Mouse (Mus musculus) fat pad, adult 2 months (tissue): ENCODE measurements around the gene Hoxc13.

ENCODE experiments used
- DNase-seq: peaks from one replicate; pipeline ENCODE4 v3.0.0-alpha.2; 2011; ENCODE audit warnings: low read depth, low spot score; ENCODE audit errors: extremely low read depth

Gene Hoxc13

DNA sequence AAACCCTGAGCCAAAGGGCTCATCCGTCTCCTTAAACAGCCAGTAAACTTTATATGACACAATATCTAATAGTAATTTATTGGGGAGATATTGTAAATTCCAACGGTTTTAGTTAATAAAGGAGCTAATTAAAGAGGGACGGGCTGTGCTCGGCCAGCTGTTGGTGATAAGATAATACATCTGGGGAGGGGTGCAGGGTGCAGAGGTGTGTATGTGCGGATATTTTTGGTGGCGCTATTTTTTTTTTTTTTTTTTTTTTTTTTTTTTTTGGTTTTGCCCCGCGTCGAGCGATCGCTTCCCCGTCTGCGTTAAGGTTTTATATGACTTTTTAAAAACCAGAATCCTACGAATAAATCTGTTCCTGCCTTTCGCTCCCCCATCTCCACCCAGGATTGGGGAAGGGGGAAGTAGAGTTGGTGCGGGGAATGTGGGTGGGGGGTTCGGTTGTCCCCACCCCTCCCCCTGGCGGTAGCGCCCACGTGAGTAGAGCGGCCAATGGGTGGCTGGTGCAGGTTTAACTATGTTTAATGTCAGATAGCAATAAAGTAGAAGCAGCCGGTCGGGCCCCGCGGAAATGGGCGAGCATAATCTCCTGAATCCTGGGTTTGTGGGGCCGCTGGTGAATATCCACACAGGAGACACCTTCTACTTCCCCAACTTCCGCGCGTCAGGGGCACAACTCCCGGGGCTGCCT is 15.5 kb downstream of the Hoxc13 start, which contains the start of gene Hoxc12:
Gene Hoxc12, plus strand, starts transcription at position 479 of the 694 bp plus-strand sequence.
- no peak for DNase-seq

DNA sequence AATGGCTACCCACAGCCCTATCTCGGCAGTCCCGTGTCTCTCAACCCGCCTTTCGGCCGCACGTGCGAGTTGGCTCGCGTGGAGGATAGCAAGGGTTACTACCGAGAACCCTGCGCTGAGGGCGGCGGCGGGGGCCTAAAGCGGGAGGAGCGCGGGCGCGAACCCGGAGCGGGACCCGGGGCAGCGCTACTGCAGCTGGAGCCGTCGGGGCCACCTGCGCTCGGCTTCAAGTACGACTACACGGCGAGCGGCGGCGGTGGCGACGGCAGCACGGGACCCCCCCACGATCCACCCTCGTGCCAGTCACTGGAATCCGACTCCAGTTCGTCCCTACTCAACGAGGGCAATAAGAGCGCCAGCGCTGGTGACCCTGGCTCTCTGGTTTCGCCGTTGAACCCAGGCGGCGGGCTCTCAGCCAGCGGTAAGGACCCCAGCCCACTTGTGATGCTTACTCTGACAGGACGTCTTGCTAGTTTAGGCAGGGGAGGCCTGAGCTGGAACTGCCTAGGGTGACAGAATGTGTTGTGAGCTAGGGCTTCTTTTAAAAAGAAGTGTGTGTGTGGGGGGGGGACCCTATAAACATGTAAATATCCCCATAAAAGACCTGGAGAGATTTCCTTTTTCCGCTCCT is 16.2 kb downstream of the Hoxc13 start:
- no peak for DNase-seq

DNA sequence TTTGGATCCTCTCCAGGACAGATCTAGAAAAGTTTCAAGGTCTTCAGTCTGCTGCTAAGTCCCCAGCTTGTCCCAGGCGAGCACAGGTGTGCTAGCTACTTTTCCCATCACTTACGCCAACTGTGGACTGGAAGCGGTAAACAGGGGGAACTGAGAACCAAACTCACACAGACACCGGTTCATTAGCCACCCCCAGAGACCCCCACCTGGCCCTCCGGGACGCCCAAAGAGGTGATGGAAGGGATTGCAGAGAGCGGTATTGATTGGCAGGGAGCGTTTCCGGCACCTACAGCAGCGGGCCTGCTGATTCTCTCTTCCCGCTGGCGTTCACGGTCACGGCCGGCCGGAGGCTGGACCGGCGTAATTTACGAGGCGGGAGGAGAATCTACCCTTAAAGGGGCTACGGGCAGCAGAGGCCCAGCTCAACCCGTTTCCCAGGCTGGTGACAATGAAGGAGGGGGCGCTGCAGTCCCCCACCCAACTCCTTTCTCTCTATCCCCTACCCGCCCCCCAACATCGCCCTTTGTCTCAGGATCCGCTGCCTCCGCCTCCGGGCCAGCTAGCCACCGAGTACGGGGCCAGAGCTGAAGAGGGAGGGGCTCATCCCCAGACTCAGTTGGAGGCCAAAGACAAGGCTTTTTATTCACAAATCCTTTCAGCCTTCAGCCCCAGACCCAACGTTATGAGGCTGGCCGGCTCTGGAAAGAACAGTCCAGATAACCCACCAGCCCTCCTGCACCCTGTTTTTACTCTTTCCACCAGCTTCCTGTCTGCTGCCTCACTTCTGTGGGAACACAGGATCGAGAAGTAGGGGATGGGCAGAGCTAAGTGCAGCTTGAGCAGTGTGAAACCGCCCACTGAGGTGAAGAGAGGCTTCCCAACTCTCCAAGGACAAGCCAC is 18.6 kb downstream of the Hoxc13 start:
- no peak for DNase-seq

DNA sequence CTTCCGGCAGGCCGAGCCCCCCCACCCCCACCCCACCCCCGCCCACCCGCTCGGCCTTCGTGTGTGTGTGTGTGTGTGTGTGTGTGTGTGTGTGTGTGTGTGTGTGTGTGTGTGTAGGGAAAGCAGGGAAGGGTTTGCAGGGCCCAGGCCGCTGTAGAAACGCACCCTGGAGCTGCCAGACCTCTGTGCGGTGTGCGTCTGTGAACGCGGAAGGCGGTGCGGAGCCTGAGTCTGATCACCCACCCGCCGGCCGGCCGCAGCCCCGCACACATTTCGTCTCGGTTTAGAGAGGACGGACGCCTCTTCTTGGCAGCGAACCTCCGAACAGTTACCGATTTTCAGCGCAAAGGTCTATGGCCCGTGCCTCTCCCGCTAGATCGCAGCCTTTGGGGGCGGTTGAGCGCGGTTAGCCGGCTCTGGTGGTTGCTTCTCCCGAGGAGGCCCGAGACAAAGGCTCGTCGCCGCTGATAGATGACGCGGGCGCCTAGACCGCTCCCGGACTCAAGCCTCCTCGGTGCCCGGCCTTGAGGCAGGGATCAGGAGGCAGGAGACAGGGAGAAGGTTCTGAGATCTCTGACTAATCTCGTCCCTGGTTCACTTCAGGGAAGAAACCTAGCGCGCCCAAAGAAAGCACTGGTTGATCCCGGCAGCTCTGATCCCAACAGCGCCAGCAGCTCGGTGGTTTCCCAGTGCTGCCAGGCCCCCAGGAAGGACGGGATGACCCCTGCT is 22.0 kb downstream of the Hoxc13 start:
- no peak for DNase-seq

DNA sequence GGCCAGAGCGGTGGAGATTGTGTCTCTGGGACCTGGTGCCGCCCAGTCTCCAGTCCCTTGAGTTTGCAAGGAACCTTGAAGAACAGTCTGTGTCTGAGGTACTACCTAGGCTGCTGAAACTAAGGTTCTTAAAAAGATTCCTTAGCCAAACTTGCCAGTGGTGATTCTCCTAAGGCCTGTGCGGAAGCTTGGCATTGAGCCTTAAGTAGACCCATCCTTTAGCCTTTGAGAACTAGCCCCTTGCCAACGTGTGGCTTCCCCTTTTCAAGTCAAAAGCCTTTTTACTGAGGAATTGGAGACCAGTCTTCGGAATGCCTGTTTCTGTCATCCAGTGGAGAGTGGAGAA is 22.5 kb downstream of the Hoxc13 start:
- no peak for DNase-seq

DNA sequence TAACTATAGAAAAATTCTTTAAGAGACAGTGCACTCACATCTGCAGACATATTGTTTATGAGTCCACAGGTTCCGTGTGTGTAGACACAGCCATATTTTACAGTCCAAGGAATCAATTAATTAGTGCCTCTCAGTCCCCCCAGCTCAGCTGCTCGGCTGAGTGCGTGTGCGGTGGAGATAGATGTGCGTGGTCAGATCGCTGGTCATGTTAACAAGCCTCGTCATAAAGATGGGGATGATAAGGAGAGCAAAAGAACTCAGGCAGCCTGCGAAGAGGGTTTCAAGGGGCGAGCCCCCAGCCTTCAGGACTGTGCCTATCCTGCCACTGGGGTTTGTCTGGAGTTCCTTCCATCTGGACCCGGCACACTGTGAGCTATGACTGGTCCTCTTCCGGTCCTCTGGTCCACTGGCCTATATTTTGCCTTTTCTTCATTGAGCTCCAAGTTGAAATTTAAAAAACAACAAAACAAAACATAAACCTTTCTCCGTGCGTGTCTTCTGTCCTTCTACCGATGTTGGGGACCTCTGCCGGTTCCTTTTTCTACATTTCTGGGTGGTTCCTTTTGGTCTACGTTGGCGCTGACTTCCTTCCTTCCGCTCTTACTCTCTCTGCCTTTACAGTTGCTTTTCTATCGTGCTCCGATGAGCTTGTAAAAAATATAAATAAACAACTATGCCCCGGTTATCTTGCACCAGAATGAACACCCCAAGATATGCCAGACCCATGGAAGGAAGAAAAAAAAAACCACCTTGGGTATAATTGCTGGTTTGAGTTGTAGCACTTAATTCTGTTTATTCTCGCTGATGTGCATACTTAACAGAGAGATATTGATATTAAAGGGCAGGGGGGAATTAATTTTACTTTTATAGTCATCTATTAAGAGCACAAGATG is 24.5 kb downstream of the Hoxc13 start:
- DNase-seq: no peak

DNA sequence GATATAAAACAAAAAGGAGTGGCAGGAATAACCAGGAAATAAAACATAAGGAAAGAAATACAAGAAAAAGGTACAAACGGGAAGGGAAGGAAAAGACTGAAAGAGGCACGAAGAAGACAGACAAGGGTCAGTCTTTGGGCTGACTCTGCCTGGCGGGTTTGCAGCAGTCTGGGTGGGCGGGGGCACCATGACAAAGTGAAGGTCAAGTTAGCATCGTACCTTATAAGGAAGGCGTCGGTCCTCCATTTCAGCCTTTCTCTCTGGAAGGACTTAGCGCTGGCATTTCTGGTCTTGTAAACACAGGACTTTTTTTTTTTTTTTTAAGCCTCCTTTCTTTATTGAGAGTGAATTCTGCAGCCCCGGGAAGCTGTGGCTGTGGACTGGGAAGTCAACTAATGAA is 26.4 kb downstream of the Hoxc13 start:
- no peak for DNase-seq

DNA sequence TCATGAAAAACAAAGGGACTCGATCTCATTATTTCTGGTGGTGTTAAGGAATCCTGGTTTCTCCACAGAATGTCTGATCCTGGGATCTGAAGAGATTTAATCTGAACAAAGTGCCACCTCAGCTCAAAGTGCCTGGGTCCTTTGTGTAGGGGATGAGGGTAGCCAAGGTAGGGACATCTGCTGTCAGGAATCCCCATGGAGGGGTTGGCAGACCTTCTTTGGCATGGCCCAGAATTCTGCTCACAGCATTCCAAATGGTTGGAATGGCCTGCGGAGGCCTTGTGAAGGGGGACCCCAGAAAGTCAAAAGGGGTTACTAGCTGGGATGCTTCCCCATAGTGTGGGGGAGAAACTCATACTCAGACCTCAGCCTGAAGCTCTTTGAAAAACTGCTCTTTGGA is 27.9 kb downstream of the Hoxc13 start:
- DNase-seq: no peak

DNA sequence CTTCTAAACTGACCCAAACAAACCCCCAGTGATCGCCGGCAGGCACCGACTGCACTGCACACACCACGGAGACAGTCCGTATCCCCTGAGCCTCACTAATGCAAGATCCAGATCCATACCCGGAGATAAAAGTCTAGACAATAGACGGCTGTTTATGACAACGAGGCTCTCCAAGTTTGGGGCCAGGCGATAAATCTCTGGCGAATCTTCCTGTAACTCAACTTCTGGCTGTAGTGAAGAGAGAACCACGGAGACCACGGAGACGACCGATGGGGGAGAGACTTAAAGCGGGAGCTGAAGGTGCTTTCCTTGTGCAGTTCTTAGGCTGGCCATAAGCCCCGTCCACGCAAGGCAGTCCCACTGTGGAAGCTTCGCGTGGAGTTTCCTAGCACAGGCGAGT is 28.8 kb downstream of the Hoxc13 start:
- no peak for DNase-seq

DNA sequence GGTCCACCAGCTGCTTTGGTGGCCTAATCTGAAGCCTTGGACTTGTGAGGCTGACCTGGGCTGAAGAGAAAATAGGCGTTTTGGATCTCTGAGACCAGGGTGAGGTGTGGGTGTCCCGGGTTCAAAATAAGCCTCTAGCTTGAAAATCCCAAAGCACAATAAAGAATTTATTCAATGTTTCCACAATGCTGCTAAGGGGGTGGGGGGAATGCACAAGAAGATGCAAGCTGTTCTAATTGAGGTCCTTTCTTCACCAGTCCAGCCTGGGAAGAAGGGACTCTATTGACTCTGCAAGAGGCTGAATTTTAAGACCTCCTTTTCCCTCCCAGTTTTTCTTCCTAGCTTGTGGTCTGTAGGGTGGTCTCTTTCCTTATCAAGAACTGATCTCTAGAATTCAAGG is 30.0 kb downstream of the Hoxc13 start:
- DNase-seq: no peak

DNA sequence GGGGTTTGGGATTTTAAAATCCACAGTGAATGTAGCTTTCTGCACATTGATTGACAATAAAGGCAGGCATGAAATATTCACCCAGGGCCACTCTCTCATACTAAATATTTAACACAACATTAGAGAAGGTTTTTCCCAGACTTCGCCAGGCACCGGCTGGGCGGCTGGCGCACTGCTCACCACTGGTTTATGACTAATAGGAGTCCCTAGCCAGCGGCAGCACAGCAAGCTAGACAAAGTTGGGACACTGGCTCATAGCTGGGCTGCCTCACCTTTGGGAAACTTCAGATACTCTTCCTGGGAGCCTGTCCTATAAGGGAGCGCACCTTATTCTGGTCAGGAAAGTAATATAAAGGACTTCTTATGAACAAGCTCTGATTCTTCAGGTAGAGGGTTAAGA is 32.7 kb downstream of the Hoxc13 start:
- no peak for DNase-seq

DNA sequence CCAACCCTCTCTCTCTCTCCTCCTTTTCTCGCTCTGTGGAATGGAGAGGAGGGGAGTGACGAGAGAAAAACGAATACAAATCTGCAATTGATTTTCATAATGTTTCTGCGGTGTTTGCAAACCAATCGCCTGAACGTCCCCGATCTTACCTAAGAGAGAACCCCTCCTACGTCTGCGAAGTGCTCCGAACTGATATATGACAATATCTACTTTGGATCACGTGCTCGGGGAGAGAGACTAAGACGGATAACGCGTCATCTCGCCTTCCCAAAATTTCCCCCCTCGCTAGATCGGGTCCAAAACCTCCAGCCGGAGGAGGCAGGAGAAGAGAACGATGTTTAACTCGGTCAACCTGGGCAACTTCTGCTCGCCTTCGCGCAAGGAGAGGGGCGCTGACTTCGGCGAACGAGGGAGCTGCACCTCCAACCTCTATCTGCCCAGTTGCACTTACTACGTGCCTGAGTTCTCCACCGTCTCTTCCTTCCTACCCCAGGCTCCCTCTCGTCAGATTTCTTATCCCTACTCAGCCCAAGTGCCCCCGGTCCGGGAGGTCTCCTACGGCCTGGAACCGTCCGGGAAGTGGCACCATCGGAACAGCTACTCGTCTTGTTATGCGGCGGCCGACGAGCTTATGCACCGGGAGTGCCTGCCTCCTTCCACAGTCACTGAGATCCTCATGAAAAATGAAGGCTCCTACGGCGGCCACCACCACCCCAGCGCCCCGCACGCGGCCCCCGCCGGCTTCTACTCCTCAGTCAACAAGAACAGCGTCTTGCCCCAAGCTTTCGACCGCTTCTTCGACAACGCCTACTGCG is 33.5 kb downstream of the Hoxc13 start, which contains the start of gene Hoxc11:
Gene Hoxc11, plus strand, starts transcription at position 236 of the 815 bp plus-strand sequence.
- DNase-seq: no peak

DNA sequence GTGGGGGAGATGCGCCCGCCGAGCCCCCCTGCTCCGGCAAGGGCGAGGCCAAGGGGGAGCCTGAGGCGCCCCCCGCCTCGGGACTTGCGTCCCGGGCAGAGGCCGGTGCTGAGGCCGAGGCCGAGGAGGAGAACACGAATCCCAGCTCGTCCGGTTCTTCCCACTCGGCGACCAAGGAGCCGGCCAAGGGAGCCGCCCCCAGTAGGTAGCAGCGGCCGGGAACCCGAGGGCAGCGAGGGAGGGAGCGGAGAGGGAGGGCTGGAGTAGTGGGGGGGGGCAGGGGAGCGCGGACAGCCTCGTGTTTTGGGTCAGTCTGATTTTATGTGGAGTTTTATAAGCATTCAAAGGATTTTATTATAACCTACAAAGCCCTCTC is 34.1 kb downstream of the Hoxc13 start:
- DNase-seq: no peak

DNA sequence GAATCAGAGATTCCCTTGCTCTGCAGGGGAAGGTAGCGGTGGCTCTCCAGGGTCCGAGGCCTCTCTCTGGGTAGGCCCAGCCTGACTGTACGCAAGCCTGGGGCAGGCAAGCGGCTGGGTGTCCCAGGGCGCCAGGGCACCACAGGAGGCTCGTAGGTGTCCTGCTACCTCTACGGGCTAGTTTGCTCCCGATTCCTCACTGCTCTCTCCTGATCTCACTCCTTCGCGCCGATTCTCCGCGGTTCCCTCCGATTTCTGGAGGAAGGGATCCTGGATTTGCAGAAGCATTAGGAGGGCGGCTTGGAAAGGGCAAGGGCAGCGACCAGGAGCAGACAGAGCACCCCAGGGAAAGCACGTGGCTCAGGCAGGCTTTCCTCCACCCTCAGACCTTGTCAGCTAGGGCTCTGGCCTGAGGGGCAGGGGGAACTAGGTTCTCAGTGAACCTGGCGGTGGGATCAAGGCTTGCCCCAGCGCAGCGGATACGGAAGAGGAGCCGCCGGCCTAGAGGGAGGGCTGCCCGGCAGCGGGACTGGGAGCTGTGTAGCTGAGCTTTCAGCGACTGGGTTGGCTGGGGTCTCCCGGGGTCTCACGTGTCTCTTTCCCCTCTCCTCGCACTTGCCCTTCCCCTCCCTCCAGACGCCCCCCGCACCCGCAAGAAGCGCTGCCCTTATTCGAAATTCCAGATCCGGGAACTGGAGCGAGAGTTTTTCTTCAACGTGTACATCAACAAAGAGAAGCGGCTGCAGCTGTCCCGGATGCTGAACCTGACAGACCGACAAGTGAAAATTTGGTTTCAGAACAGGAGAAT is 35.1 kb downstream of the Hoxc13 start:
- DNase-seq: no peak

DNA sequence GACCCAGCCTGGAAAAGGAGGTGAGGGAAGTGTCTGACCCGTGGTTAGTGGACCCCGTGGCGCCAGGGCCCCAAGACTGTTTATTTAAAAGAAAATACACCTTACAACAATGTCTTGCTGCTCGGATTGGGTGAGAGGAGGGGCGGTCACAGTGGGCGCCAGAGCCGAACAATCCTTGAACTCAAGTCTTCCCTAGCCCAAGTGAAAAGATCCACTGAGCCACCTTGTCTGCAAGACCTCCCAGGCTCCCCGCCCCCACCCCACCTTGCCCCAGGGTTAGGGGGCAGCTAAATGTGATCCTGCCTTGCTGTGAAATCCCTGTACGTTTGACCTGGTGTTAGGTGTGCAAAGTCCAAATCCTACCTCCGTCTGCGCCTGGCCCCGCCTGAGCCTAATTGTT is 36.0 kb downstream of the Hoxc13 start:
- DNase-seq: no peak

DNA sequence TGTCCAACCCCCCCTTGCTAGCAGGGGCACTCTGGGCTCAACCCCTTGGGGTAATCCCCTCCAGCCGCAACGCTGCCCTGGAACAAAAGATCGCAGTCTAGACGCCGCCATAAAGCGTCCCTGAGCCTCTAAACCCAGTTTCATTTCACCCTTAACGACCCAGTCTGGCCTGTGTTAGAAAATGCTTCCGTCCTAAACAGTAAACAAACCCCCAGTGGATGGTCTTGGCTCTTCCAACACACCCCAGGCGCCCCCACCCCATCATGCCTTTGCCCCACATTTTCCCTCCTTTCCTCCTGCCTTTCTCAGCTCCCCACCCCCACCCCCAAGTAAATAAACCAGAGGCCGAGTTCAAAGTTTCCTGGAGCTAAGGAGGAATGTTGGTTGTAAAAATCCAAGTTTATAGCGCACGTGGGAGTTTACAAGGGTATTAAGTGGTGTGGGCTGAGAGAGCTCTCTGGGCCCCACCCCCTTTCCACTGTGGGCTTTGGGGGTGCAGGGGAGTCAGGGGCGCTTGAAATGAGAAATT is 38.8 kb downstream of the Hoxc13 start:
- no peak for DNase-seq

DNA sequence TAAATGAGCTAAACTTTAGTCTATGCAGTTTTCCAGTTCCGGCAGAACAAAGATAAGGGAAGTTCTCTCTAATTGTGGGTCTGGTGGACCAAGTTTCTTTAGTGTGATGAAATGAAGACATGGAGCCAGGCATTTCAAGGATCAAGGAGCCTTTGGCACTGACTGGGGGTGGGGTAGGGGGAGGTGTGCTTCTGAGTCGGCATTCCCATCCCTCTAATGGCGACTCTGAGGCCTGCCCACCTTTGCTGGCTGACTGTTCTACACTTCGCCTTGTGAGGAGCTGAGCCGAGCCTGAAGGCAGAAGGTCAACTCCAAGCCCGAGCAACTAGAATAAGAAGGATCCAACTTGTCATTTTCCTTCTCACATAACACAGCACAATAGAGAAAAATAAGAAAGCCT is 40.8 kb downstream of the Hoxc13 start:
- no peak for DNase-seq

DNA sequence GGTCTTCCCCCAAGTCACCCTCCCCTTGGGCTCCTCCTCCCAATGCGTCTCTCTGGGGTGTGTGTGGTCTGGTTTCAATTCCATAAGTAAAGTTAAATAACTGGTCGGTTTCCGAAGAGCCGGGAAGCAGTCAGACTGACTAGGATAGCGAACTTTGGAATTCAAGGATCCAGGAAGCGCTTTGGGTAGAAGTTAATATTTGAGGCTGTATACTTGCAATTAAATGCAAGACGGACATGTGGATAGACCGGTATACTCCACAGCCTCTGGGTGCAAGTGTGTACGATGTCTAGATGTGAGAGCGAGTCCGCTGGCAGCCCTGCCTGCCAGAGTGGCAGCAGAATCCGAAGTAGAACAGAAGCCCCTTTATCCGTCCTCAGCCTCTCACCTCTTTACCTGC is 41.6 kb downstream of the Hoxc13 start:
- no peak for DNase-seq
